Mouse (Mus musculus) ES-E14 (cell line): Measurements from ENCODE around the gene Uhrf1bp1l.

Experiments used
- HCFC1 ChIP-seq: IDR thresholded peaks from 2 replicates; pipeline ENCODE4 v1.6.1; 2012; ENCODE audit warnings: low read length, inconsistent platforms, borderline replicate concordance; ENCODE audit not compliant: insufficient read depth
- MAFK ChIP-seq: IDR thresholded peaks from 2 replicates; pipeline ENCODE4 v1.6.1; 2014; ENCODE audit warnings: mild to moderate bottlenecking, low read depth, low read length, inconsistent platforms; ENCODE audit not compliant: insufficient read depth
- ZC3H11A ChIP-seq: IDR thresholded peaks from 2 replicates; pipeline ENCODE4 v1.6.1; 2012; ENCODE audit warnings: low read depth, mild to moderate bottlenecking, inconsistent platforms, low read length, borderline replicate concordance

DNA sequence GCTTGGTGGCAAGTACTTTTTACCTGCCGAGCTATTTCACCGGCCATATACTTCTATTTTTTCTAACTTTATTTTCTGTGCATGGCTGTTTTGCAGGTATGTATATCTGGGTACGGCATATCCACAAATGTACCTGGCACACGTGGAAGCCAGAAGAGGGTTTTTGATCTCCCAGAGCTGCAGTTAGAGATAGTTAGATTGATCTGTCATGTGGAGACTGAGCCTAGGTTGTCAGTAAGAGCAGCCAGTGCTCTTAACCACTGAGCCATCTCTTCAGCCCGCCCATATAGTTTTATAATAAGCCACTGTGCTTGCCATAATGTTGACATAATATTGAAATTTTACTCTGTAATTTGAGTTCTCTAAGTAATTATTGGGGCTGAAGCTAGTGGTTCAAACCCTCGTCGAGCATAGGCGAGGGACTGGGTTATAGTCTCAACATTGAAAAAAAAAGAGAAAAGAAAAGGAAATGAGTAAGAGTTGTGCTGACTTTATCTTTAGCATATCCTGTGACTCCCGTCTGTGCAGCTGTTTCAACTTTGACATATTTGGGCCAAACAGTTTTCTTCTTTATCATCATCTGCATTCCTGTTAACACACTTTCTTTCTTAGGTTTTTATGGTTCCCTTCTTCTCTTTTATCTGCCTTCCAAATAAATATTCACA, 19.8 kb downstream of the Uhrf1bp1l start:
- TF ChIP-seq MAFK (no peak), ZC3H11A (no peak), HCFC1 (no peak)
